Mouse (Mus musculus): ENCODE results near the gene Tmem273.

Gene Tmem273

GRCm38 (mm10) chr14:32812429-32812828, 26.7 kb downstream of the Tmem273 start:
- DNase-seq (ENCODE audit: low read depth, low spot score): no peak

DNA sequence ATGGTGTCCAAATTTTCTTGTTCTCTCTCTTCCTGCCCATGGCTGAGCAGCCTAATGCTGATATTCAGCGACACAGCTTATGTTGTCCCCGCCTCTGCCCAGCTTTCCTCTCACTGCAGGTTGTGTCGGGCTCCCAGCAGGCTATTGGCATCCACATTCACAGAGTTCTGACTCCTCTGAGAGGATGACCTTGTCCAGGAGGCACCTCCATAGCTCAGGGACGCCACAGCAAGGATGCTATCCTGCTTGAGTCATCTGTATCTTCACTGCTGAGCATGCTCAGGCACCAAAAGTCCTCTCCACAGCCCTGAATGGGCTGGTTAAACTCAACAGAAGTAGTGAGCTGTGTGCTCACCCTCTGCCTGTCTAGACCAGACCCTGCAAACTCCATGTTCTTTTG, 29.2 kb downstream of the Tmem273 start:
- no peak for DNase-seq (ENCODE audit: low read depth, low spot score)

DNA sequence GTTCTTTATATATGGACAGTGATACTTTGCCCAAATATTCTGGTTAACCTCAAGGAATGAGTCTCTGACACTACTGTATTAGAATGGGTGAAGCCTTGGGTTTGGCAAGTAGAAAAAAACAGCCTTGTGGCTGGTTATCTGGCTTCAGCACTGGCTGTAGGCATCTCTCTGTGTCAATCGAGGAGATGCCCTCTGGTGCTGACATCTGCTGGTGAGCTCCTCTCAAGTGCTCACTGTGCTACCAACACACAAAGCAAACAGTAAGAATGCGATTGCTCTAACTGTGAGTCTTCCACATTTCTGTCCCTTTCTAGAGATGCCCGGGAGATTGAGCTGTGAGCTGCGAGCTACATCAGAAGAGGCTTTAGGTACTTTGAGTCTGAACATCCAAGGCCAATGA, 30.8 kb downstream of the Tmem273 start:
- DNase-seq (ENCODE audit: low read depth, low spot score): no peak

GRCm38 (mm10) chr14:32817258-32817657, 31.5 kb downstream of the Tmem273 start:
- no peak for DNase-seq (ENCODE audit: low read depth, low spot score)

DNA sequence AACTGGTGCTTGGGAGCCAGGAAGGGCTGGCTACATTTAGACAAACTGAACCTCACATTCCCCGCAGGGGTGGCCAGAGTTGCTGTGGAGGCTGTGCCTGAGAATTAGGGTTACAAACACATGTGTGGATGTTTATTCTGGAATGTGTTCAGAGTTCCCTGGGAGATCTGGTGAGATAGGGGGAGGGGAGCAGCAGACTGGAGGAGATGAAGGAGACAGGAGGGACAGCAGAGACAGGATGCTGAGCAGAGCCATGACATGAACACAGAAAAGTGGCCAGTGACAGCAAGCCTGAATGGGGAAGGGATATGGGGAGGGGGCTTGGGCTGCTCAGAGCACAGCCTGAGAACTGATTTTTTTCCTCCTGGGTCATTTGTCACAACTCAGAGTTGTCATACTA, 33.5 kb downstream of the Tmem273 start:
- no peak for DNase-seq (ENCODE audit: low read depth, low spot score)

- DNase-seq (ENCODE audit: low read depth, low spot score): no peak
These were observed 37.0 kb downstream of the Tmem273 start for GRCm38 (mm10) chr14:32822812-32823211.

GRCm38 (mm10) chr14:32823861-32824260, 38.1 kb downstream of the Tmem273 start:
- DNase-seq (ENCODE audit: low read depth, low spot score): no peak

- DNase-seq (ENCODE audit: low read depth, low spot score): no peak
These were observed 38.7 kb downstream of the Tmem273 start for GRCm38 (mm10) chr14:32824267-32825150.

GRCm38 (mm10) chr14:32825426-32826032, 39.8 kb downstream of the Tmem273 start:
- DNase-seq (ENCODE audit: low read depth, low spot score): peak; percentile 40

DNA sequence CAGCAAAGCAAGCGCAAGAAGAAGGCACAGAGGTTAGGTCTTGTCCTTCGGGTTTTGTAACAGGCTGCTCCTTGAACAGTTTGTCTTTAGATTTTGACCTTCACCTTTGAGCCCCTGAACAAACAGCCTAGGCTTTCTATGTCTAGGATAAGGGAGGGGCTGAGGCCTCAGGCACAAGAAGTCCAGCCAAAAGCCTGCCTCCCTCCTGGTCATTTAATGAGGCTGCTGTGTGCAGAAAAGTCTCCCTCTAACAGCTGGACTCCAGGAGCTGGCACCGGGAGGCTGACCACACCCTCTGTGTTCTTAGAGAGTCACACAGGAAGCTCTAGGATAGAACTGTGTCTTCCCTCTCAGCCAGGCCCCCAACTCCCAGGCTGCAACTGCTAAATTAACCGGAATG, 41.4 kb downstream of the Tmem273 start:
- DNase-seq (ENCODE audit: low read depth, low spot score): no peak

- no peak for DNase-seq (ENCODE audit: low read depth, low spot score)
These were observed 42.4 kb downstream of the Tmem273 start for GRCm38 (mm10) chr14:32827994-32828650.

DNA sequence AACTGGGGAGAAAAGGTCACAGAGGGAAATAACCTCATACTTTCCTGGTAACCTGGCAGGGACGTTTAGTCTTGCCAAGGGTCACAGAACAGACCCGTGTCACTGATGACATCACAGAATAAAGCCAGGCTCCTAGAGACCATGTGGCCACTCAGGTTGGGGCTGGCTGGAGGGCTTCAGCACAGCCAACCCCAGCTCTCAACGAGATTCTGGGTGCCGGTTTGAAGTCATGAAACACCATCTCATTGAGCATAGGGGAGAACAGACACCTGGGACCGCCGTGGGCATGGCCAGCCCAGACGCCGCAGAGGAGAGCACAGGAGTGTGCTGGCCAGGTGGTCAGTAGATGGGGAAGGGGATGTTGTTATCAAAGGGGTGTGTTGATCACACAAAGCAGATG, 48.1 kb downstream of the Tmem273 start, which contains the start of gene Fam170b:
Gene Fam170b, plus strand, starts transcription at position 116 of the 400 bp plus-strand sequence.
- no peak for DNase-seq (ENCODE audit: low read depth, low spot score)

GRCm38 (mm10) chr14:32835181-32835580, 49.4 kb downstream of the Tmem273 start:
- DNase-seq (ENCODE audit: low read depth, low spot score): no peak

- DNase-seq (ENCODE audit: low read depth, low spot score): no peak
These were observed 49.8 kb downstream of the Tmem273 start for GRCm38 (mm10) chr14:32835596-32835995.

GRCm38 (mm10) chr14:32836191-32836590, 50.4 kb downstream of the Tmem273 start:
- DNase-seq (ENCODE audit: low read depth, low spot score): no peak

- DNase-seq (ENCODE audit: low read depth, low spot score): no peak
These were observed 56.3 kb downstream of the Tmem273 start for GRCm38 (mm10) chr14:32842052-32842451.

- DNase-seq (ENCODE audit: low read depth, low spot score): no peak
These were observed 68.3 kb downstream of the Tmem273 start for GRCm38 (mm10) chr14:32854059-32854458.

DNA sequence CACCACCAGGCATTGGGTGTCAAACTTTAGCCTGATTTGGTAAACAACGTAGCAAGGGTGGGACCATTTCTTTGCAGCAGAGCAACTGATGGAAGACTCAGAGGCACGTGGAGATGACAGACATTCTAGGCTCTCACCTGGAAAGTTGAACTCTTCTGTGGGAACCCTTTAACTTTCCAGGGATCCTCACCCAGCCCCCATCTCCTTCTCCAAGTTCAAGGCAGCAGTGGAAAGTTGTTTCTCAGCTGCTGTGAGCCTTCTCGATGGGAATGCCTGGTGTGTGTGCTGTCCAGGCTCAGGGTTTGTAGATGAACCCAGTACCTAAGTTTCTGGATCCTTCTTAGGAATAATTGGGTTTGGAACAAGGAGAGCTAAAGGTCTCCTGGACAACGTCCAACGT, 70.5 kb downstream of the Tmem273 start:
- DNase-seq (ENCODE audit: low read depth, low spot score): no peak

DNA sequence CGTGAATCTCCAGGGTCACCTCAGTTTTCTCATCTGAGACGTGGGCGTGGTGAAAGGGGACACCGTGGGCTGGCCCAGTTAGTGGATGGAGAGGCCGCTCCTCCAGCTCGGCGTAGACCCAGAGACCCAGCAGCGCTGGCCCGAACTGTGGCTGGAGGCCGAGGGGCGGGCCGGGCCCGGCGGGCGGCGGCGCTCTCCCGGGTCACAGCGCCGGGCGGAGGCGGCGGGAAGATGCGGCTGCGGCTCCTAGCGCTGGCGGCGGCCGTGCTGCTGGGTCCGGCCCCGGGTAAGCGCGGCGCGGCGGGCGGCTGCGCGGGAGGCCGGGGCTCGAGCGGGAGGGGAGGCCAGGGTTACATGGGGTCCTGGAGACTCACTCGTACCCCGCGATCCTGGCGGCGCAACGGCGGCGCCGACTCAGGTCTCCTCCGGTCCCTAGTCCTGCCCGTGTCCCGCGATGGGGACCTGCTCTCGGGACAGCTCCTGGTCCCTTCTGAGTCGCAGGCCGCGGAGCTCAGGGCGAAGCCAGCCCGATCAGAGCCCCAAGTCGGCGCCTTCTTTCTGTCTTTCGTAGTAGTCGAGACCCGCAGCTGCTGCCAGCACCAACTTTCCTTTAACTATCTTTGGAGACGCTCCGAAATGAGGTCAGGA, 71.0 kb downstream of the Tmem273 start, which contains the start of gene Vstm4:
Gene Vstm4, plus strand, starts transcription at position 76 of the 648 bp plus-strand sequence.
- DNase-seq (ENCODE audit: low read depth, low spot score): no peak

DNA sequence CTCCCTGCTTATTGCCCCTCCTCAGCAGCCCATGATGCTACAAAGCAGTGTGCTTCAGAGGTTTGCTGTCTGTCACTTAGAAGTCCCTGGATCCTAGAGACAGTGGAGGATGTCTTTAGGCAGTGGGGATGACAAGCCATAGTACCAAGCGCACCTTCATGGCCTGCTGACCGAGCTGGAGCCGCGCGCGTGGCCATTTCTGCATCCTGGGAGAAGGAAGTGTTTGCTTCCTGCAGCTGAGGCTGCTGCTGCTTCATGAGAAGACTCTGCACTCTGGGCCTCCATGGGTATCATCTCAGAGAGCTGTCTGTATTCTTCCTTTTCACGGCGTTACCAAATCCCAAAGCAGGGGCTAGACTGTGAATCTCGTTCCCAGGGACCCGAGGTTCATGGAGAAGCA, 72.6 kb downstream of the Tmem273 start:
- no peak for DNase-seq (ENCODE audit: low read depth, low spot score)

DNA sequence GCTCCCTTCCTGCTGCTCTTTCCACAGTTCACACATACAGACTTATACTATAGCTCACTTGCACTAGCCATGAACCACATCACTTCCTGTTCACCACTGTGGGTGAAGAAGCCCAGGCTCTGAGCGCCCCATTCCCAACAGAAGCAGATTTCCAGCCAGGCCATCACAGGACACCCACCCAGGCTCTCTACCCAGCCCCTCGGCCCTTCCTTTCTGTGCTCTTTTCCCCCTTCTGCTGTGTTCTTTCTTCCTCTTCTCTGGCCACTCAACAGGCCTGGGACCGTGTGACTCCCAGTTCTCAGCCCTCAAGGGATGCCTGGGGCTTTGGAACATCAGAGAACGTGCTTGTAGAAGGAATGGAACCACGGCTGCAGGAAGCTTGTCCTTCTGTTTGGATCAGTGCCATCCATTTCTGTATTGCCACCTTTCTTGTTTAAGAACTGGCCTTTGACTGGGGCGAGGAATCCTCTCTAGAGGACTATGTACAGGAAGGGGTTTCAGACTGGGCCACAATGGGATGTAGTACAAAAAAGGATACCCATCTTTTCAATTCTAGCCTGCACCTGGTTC, 73.3 kb downstream of the Tmem273 start:
- DNase-seq (ENCODE audit: low read depth, low spot score): no peak

Data from WW6 (cell line).